Mouse (Mus musculus) CH12.LX (cell line): ENCODE results near the gene Asic2.

ENCODE experiments used
- CHD1 ChIP-seq: IDR thresholded peaks from 2 replicates; pipeline ENCODE4 v1.6.1; 2012; ENCODE audit warnings: low read depth, low read length, improper control_type of control experiment, inconsistent platforms
- CHD2 ChIP-seq: IDR thresholded peaks from 2 replicates; pipeline ENCODE4 v1.6.1; 2011; ENCODE audit warnings: low read length, improper control_type of control experiment
- CTCF ChIP-seq, 2 experiments: IDR thresholded peaks in 1 of 2; conservative IDR thresholded peaks in 1 of 2; 2 replicates each; pipeline ENCODE4 v1.5.1; 2011 to 2012; ENCODE audit warnings: low read depth in 2 of 2, low read length in 2 of 2, improper control_type of control experiment in 1 of 2, inconsistent platforms in 1 of 2, mild to moderate bottlenecking in 1 of 2, moderate library complexity in 1 of 2
- ELF1 ChIP-seq: IDR thresholded peaks from 2 replicates; pipeline ENCODE4 v1.6.1; 2014; ENCODE audit warnings: low read depth, mild to moderate bottlenecking, inconsistent platforms, low read length, improper control_type of control experiment
- EP300 ChIP-seq: IDR thresholded peaks from 2 replicates; pipeline ENCODE4 v1.6.1; 2011; ENCODE audit warnings: low read length, improper control_type of control experiment
- HCFC1 ChIP-seq: IDR thresholded peaks from 2 replicates; pipeline ENCODE4 v1.6.1; 2012; ENCODE audit warnings: low read depth, mild to moderate bottlenecking, inconsistent platforms, low read length, improper control_type of control experiment
- IRF4 ChIP-seq: IDR thresholded peaks from 2 replicates; pipeline ENCODE4 v1.6.1; 2014; ENCODE audit warnings: low read depth, mild to moderate bottlenecking, inconsistent platforms, low read length, improper control_type of control experiment
- JUND ChIP-seq: conservative IDR thresholded peaks from 2 replicates; pipeline ENCODE4 v1.6.1; 2011; ENCODE audit warnings: low read depth, low read length, improper control_type of control experiment
- MAX ChIP-seq: IDR thresholded peaks from 2 replicates; pipeline ENCODE4 v1.6.1; 2011; ENCODE audit warnings: low read length, improper control_type of control experiment
- POLR2A ChIP-seq: IDR thresholded peaks from 2 replicates; pipeline ENCODE4 v1.6.1; 2011; ENCODE audit warnings: low read depth, mild to moderate bottlenecking, improper control_type of control experiment, low read length
- TCF12 ChIP-seq: IDR thresholded peaks from 2 replicates; pipeline ENCODE4 v1.6.1; 2014; ENCODE audit warnings: low read depth, mild to moderate bottlenecking, inconsistent platforms, low read length, improper control_type of control experiment
- USF1 ChIP-seq: IDR thresholded peaks from 2 replicates; pipeline ENCODE4 v1.6.1; 2014; ENCODE audit warnings: low read depth, mild to moderate bottlenecking, inconsistent platforms, low read length, improper control_type of control experiment
- ZKSCAN1 ChIP-seq: IDR thresholded peaks from 2 replicates; pipeline ENCODE4 v1.6.1; 2012; ENCODE audit warnings: low read depth, inconsistent platforms, low read length, improper control_type of control experiment, borderline replicate concordance

DNA sequence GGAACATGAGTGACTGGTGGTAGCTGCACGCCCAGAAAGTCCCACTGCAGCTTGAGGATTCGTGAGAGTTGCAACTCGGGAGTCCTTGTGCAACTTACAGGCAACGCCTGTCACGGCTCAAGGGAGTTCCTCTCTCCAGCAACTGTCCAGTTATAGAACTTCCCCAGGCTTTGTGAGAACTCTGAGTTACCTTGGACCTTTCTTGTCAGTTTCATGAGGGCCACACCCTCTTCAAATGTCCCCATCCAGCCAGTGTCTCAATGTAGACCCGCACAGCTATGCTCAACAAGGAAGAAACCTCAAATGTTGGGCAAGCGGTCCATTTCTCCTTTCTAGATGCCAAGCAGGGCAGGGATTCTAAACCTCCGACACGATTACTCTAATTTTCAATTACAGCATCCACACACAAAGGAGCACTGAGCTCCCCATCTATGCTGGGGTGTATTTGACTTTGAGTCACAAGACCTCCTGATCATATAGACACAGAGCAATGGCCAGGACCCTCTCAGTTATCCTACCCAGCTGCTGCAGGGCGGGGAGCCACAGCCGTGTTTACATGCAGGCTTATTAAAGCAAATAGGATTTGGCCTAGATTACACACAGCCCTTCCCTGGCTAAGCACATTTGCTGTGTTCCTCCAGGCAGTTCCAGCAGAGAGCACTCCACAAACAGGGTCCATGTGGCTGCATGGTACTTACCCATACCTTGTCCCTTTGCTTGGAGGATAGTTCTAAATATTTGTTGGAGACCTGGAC lies 161.2 kb downstream of the Asic2 start:
- TF ChIP-seq EP300 = no peak
- TF ChIP-seq USF1 = no peak
- TF ChIP-seq CTCF (conservative IDR thresholded peaks at IDR 0.05 in 1 of 2, IDR thresholded peaks at IDR 0.05 in 1 of 2; ENCODE audit: low read depth in 2 of 2, low read length in 2 of 2) = no peak
- TF ChIP-seq POLR2A = no peak
- no peak for TF ChIP-seq TCF12
- TF ChIP-seq CHD1 = no peak
- no peak for TF ChIP-seq JUND
- TF ChIP-seq HCFC1 = no peak
- no peak for TF ChIP-seq CHD2
- TF ChIP-seq ZKSCAN1 = no peak
- TF ChIP-seq ELF1 = no peak
- no peak for TF ChIP-seq MAX
- no peak for TF ChIP-seq IRF4
